Mouse (Mus musculus) midbrain, embryonic 15.5 days (tissue): ENCODE data around the gene Rrn3. TPM values are rescaled to one million over a fixed set of nuclear protein-coding genes. Genes with fewer than 3 reads are reported as not detected.
A peak's percentile ranks its signal among the peaks of the same experiment; 100 is the strongest.
"Not testable (repeated sequence)": the region's sequence is repeated elsewhere in the genome, so short reads cannot be mapped to it uniquely, and the experiment has no call there.

ENCODE experiments used
- ATAC-seq: fragments of 200-750 bp; cut with Nextera tagmentation; replicated peaks from 2 replicates; pipeline ENCODE4 v1.8.0; 2017; ENCODE audit warnings: moderate TSS enrichment
- H3K27ac ChIP-seq: fragments of 300-500 bp; sonication (generic); 2 replicates; pipeline ENCODE4 v1.5.1; 2015; ENCODE audit warnings: mild to moderate bottlenecking, inconsistent platforms
- H3K27me3 ChIP-seq: fragments of 300-500 bp; sonication (generic); replicated peaks from 2 replicates; pipeline ENCODE4 v1.6.1; 2015; ENCODE audit warnings: inconsistent platforms
- H3K36me3 ChIP-seq: fragments of 300-500 bp; sonication (generic); replicated peaks from 2 replicates; pipeline ENCODE4 v1.6.1; 2015; ENCODE audit warnings: inconsistent platforms
- H3K4me1 ChIP-seq: fragments of 300-500 bp; sonication (generic); 2 replicates; pipeline ENCODE4 v1.6.1; 2015; ENCODE audit warnings: inconsistent platforms
- H3K4me2 ChIP-seq: fragments of 300-500 bp; sonication (generic); 2 replicates; pipeline ENCODE4 v1.6.1; 2015; ENCODE audit warnings: inconsistent platforms, mild to moderate bottlenecking, moderate library complexity
- H3K4me3 ChIP-seq: fragments of 300-500 bp; sonication (generic); 2 replicates; pipeline ENCODE4 v1.5.1; 2015; ENCODE audit warnings: mild to moderate bottlenecking, inconsistent platforms
- H3K9ac ChIP-seq: fragments of 300-500 bp; sonication (generic); 2 replicates; pipeline ENCODE4 v1.6.1; 2015; ENCODE audit warnings: mild to moderate bottlenecking, inconsistent platforms
- H3K9me3 ChIP-seq: fragments of 300-500 bp; sonication (generic); 2 replicates; pipeline ENCODE4 v1.6.1; 2016; ENCODE audit warnings: inconsistent platforms
- WGBS: fragments of 180-500 bp; shearing (Covaris S2); methylation state at CpG from one replicate; pipeline ENCODE4 v1.1.7; 2015; ENCODE audit warnings: mixed read lengths; 5-methylcytosine and 5-hydroxymethylcytosine counted together
- polyA plus RNA-seq: library from polyadenylated mRNA; unstranded; fragments of >200 nt; fragmentation: Nextera tagmentation; extraction: Ambion mirVana; gene quantifications from 2 replicates; pipeline ENCODE4 v1.2.1, GENCODE M21; 2015

The Rrn3 gene
- 95.1 and 103 TPM in 2 replicates for polyA plus RNA-seq

DNA sequence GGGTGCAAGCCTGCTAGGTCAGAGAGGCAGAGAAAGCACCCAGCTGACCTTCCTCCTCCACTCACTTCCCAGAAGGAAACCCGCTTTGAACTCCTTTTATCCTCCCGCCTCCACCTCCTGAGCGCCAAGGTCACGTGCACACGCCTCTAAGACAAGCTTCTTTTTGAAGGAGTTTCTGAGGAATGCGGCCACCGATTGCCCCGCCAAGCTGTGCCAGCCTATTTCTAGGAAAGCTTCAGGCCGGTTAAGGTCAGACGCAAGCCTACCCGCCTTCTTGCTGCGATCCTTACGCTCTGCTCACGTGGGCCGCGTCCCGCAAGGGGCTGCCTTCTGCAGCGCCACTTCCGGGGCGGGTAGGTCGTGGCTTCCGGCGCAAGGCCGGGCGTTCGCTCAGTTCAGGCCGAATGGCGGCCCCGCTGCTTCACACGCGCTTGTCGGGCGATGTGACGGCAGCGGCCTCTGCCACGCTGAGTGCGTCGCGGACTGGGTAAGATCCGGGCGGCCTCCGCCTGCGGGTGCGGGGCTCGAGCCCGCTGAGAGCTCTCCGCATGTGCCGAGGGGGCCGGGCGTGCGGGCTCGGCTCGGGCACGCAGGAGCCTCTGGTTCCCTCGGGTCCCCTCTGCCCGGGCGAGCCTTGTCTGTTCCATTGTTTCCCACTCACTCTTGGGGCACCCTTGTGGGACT lies at the start of gene Rrn3:
TSS of gene Rrn3 (plus strand) at position 356 of the 684 bp plus-strand sequence.
- peak within 1 kb of the TSS; percentile 73 for H3K4me2 ChIP-seq
- no peaks in the 10 kb centered on the region for H3K27me3 ChIP-seq
- peak within 1 kb of the TSS; percentile 83 for H3K27ac ChIP-seq
- peak within 1 kb of the TSS; percentile 74 for H3K4me3 ChIP-seq
- no peaks in the 10 kb centered on the region for H3K9me3 ChIP-seq
- peaks cover 19% of the 10 kb centered on the region for H3K4me1 ChIP-seq
- WGBS: under 1% methylated on average over 57 of the region's 57 CpGs
- peak within 1 kb of the TSS; percentile 93 for H3K9ac ChIP-seq
- peaks cover 10% of the 10 kb centered on the region for H3K36me3 ChIP-seq
- ATAC-seq: peak; percentile 100

DNA sequence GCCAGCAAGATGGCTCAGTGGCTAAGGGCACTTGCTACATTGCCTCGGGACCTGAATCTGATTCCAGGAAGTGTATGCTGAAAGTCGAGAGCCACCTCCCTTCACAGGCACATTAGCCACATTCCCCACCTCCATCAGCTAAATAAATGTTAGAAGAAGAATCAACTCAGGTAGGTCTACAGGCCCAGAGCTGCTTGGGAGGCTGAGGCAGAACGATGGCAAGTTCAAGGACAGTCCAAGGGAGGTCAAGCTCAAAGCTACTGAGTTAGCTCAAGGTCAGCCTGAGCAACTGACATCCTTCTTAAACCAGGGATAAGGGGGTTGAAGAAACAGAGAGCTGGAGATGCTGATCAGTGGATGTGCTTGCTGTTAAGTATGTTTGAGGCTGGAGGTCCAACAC lies 47.7 kb upstream of the Rrn3 start:
- Histone ChIP-seq H3K4me3 (no peak overlapping the region), H3K36me3 (no peaks in the 10 kb centered on the region), H3K4me1 (no peaks in the 10 kb centered on the region), H3K9me3 (no peaks in the 10 kb centered on the region), H3K27ac (no peak overlapping the region), H3K9ac (no peak overlapping the region), H3K27me3 (no peaks in the 10 kb centered on the region), H3K4me2 (no peak overlapping the region)
- no peak for ATAC-seq
- 89% methylated on average over 3 of the region's 3 CpGs for WGBS

DNA sequence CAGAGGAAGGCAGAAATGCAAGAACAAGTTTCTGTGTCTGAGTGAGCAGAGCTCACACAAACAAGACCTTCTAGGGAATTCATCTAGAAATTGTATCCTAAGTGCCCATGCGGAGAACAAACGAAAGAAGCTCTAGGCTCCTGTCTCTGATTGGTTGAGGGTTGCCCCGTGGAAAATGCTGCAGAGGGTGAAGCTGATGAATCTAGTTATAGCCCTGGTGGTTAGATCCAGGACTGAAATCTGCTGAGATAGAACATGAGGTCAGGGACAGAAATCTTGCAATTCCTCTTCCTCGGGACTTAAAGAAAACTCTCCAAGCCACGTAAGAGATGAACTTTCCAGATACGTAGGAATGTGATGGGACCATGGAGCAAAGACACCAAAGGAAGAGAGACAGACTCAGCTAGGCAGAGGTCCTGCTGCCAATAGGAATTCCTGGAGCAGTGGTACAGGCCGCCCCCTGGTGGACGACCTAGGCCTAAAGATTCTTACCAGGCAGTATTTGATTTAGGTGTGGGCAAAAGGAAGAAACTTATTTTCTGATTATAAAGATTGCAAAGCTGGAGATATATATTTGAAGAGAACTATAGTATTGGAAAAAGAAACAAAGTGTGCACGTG lies 46.9 kb upstream of the Rrn3 start:
- Histone ChIP-seq H3K4me1 (no peaks in the 10 kb centered on the region), H3K27me3 (no peaks in the 10 kb centered on the region), H3K36me3 (no peaks in the 10 kb centered on the region), H3K4me3 (no peak overlapping the region), H3K9ac (no peak overlapping the region), H3K27ac (no peak overlapping the region), H3K4me2 (no peak overlapping the region), H3K9me3 (no peaks in the 10 kb centered on the region)
- ATAC-seq: no peak
- 27% methylated on average over 9 of the region's 9 CpGs for WGBS

DNA sequence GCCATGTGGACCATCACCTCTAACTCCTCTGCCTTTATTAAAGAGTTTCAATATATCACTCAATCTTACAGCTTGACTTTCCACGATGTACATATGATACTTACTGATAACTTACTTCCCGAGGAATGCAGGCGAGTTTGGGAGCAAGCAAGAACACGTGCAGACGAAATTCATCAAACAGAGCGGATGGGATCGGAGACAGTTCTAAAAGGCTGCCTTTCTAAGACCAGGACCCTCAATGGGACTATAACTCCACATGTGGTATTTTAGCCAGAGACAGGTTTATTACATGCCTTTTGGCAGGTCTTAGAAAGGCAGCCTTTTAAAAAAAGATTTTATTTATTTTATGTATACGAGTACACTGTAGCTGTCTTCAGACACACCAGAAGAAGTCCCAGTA lies 44.5 kb upstream of the Rrn3 start:
- no peaks in the 10 kb centered on the region for H3K27me3 ChIP-seq
- ATAC-seq: no peak
- WGBS: 91% methylated on average over 8 of the region's 8 CpGs

DNA sequence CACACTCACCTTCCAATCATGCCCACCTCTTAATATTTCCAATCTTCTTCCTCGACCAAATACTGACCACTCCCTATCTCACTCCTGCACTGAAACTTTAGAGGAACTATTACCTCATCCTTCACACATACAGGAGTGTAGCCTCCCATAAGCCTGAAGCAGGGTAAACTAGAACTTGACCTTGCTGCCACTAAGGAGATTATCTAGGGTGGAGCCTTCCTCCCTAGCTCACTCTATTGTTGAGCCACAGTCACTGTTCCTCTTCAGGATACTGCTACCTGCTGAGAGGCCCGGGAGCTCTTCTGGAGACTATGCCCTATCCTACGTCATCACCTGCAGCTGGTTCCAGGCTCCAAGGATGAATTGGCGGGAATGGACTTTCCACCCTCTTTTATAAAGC lies 41.5 kb upstream of the Rrn3 start:
- H3K4me1 ChIP-seq, H3K9ac ChIP-seq, H3K36me3 ChIP-seq, H3K27me3 ChIP-seq, H3K4me2 ChIP-seq, H3K4me3 ChIP-seq, ATAC-seq, H3K27ac ChIP-seq, H3K9me3 ChIP-seq: not testable (repeated sequence)
- 53% methylated on average over 4 of the region's 4 CpGs for WGBS

More for the DNA sequence above, 44.5 kb upstream of the Rrn3 start:
- Histone ChIP-seq H3K9ac (no peak overlapping the region), H3K36me3 (no peaks in the 10 kb centered on the region), H3K4me1 (no peaks in the 10 kb centered on the region), H3K4me2 (no peak overlapping the region), H3K27ac (no peak overlapping the region), H3K9me3 (no peaks in the 10 kb centered on the region), H3K4me3 (no peak overlapping the region)

DNA sequence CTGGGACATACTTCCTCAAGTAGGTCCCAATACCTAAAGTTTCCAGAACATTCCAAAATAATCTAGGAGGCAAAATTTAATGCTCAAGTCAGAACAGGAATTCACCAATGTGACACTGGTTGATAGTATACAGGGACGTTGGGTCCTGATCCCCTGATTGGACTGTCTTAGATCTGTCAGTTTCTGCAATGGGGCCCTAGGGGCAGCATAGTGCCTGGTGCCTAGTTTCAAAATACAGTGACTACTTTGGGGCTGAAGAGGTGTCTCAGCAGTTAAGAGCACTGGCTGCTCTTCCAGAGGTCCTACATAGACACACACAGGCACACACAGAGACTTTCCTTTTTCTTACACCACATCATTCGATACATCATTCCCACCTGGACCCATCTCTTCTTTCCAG lies 39.7 kb upstream of the Rrn3 start:
- no peak overlapping the region for H3K9ac ChIP-seq
- WGBS: 76% methylated on average over 2 of the region's 2 CpGs
- H3K4me2 ChIP-seq: no peak overlapping the region
- H3K4me1 ChIP-seq: no peaks in the 10 kb centered on the region
- H3K27me3 ChIP-seq: no peaks in the 10 kb centered on the region
- no peaks in the 10 kb centered on the region for H3K9me3 ChIP-seq
- ATAC-seq: no peak
- no peak overlapping the region for H3K4me3 ChIP-seq
- H3K36me3 ChIP-seq: no peaks in the 10 kb centered on the region
- H3K27ac ChIP-seq: no peak overlapping the region

DNA sequence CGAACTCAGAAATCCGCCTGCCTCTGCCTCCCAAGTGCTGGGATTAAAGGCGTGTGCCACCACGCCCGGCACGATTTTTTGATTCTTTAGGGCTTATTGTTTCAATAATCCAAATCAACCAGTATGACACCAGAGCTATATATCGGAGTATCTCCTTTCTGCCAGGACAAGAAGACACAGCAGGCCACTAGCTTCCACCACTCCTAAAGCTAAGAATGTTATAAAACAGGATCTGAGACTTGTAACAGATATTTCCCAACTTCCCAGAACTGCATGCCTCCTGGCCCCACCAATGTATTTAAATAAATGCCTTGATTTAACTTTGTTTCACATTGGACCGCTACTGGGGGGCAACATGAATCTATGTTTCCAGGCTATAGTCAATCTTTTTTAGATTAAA lies 32.8 kb upstream of the Rrn3 start:
- no peaks in the 10 kb centered on the region for H3K4me1 ChIP-seq
- no peak overlapping the region for H3K4me2 ChIP-seq
- H3K27ac ChIP-seq: no peak overlapping the region
- H3K36me3 ChIP-seq: no peaks in the 10 kb centered on the region
- H3K4me3 ChIP-seq: no peak overlapping the region
- WGBS: 96% methylated on average over 8 of the region's 8 CpGs
- H3K27me3 ChIP-seq: no peaks in the 10 kb centered on the region
- ATAC-seq: no peak
- H3K9me3 ChIP-seq: no peaks in the 10 kb centered on the region
- H3K9ac ChIP-seq: no peak overlapping the region

DNA sequence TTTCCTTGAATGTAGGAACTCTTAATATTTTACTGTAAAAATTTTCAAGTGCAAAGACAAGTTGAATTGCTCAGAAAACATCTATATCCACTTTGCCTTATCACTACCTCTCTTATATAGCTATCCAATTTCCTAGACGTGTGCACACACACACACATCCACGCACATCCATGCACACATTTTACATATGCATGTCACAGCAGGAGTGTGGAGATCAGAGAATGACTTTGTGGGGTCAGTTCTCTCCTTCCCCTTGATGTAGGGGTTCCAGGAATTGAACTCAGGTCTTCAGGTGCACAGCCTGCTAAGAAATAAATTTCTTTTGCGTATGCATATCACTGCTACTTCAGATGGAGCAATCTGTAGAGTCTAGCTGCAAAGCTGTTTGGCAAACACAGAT lies 32.4 kb upstream of the Rrn3 start:
- no peak overlapping the region for H3K4me3 ChIP-seq
- no peak overlapping the region for H3K9ac ChIP-seq
- H3K4me2 ChIP-seq: no peak overlapping the region
- no peak for ATAC-seq
- H3K27ac ChIP-seq: no peak overlapping the region
- H3K9me3 ChIP-seq: no peaks in the 10 kb centered on the region
- H3K36me3 ChIP-seq: no peaks in the 10 kb centered on the region
- no peaks in the 10 kb centered on the region for H3K27me3 ChIP-seq
- H3K4me1 ChIP-seq: no peaks in the 10 kb centered on the region
- WGBS: 61% methylated on average over 3 of the region's 3 CpGs

DNA sequence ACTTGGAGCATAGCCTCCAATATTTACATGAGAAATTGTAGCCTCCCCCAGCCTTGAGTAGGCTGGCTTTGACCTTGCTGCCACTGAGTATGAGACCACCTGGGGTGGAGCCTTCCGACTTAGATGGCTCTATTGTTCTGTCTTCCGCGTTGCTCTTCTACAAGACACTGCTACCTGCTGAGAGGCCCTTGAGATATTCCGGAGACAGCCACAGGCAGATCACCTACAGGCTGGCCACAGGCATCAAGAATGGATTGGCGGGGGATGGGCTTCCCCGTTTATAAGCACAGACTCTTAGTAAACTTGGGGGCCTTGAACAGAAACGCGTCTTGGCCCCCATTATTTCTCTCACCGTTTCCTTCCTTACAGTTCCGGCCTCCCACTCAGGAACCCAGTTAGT lies 31.7 kb upstream of the Rrn3 start:
- not testable (repeated sequence) for H3K27me3 ChIP-seq, H3K27ac ChIP-seq, H3K4me1 ChIP-seq, H3K36me3 ChIP-seq, H3K4me2 ChIP-seq, ATAC-seq, H3K9me3 ChIP-seq, H3K9ac ChIP-seq, H3K4me3 ChIP-seq
- 15% methylated on average over 10 of the region's 10 CpGs for WGBS

DNA sequence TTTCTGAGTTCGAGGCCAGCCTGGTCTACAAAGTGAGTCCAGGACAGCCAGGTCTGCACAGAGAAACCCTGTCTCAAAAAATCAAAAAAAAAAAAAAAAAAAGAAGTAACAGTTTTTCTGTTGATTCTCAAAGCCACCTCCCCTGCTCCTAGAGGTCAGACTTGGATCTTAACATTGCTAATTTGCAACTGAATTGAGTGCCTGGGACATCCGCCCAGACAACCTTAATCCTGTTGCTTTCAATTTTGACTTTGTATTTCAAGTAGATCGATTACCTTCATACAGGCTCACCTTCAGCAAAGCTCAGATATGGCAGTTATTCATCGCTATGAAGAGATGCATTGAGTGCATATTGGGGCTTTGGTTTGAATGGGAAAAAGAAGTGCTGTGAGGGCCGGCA lies 31.2 kb upstream of the Rrn3 start:
- H3K27me3 ChIP-seq: no peaks in the 10 kb centered on the region
- H3K4me3 ChIP-seq: no peak overlapping the region
- no peak overlapping the region for H3K9ac ChIP-seq
- no peaks in the 10 kb centered on the region for H3K9me3 ChIP-seq
- no peak overlapping the region for H3K4me2 ChIP-seq
- 33% methylated on average over 5 of the region's 5 CpGs for WGBS
- no peaks in the 10 kb centered on the region for H3K36me3 ChIP-seq
- H3K4me1 ChIP-seq: no peaks in the 10 kb centered on the region
- ATAC-seq: no peak
- no peak overlapping the region for H3K27ac ChIP-seq

DNA sequence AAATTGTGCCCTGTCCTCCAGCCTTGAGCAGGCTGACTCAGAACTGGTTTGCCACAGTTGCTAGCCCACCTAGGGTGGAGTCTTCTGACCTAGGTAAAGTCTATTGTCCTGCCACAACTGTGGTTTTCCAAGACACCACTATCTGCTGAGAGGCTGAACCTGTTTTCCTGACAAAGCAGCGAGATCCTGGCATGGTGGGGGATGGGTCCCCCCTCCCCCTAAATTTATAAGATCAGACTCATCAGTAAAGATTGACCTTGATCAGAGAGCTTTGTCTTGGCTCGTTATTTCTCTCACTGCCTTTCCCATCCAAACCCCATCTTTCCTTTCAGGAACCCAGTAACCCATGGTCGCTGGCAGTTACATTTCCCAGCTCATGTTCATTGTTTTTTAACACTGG lies 30.5 kb upstream of the Rrn3 start:
- Histone ChIP-seq H3K27me3 (no peaks in the 10 kb centered on the region), H3K27ac (no peak overlapping the region), H3K4me2 (no peak overlapping the region), H3K4me1 (peaks cover 1% of the 10 kb centered on the region), H3K4me3 (no peak overlapping the region), H3K36me3 (no peaks in the 10 kb centered on the region), H3K9me3 (no peaks in the 10 kb centered on the region), H3K9ac (no peak overlapping the region)
- 47% methylated on average over 3 of the region's 3 CpGs for WGBS
- ATAC-seq: no peak

DNA sequence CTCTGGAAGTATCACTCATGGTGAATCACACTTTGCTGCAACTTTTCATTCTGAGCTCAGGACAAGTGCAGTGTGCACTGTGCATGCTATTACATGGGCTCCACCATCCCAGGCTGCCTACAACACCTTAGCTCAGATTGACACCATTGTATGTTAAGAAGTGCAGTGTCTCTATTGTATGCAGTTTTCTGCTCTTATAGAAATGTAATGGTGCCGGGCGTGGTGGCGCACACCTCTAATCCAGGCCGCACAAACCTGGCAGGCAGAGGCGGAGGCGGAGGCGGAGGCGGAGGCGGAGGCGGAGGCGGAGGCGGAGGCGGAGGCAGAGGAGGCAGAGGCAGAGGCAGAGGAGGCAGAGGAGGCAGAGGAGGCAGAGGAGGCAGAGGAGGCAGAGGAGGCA lies 29.9 kb upstream of the Rrn3 start:
- Histone ChIP-seq H3K27me3 (no peaks in the 10 kb centered on the region), H3K9me3 (no peaks in the 10 kb centered on the region), H3K4me1 (peaks cover 4% of the 10 kb centered on the region), H3K4me2 (no peak overlapping the region), H3K27ac (no peak overlapping the region), H3K9ac (no peak overlapping the region), H3K36me3 (no peaks in the 10 kb centered on the region), H3K4me3 (no peak overlapping the region)
- WGBS: 94% methylated on average over 13 of the region's 13 CpGs
- no peak for ATAC-seq

DNA sequence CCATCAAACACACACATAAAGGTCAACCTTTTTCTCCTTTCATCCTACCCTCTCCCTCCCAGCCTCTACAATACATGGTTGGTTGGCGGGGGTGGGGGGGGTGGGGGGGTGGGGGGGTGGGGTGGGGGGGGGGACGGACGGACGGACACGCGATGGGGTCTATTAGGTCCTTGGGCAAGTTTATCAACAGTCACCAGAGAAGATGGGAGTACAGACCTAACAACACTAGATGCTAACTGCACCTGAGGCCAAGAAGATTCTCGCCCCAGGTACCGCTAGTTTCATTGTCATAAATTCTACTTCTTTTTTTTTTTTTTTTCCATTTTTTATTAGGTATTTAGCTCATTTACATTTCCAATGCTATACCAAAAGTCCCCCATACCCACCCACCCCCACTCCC lies 26.5 kb upstream of the Rrn3 start:
- peak; percentile 38; the same call in 1 of the 2 replicates for ATAC-seq
- H3K4me3 ChIP-seq: peak overlapping the region; percentile 69
- H3K4me2 ChIP-seq: peak overlapping the region; percentile 84
- peaks cover 9% of the 10 kb centered on the region for H3K4me1 ChIP-seq
- peak overlapping the region; percentile 57; the same call in 1 of the 2 replicates for H3K9ac ChIP-seq
- H3K27ac ChIP-seq: no peak overlapping the region
- WGBS: 75% methylated on average over 8 of the region's 8 CpGs
- no peaks in the 10 kb centered on the region for H3K9me3 ChIP-seq
- H3K36me3 ChIP-seq: no peaks in the 10 kb centered on the region
- H3K27me3 ChIP-seq: no peaks in the 10 kb centered on the region
